Mouse (Mus musculus) spleen, adult 2 months (tissue): ENCODE results near the gene Cd8a. TPM values are rescaled to one million over a fixed set of nuclear protein-coding genes. Genes with fewer than 3 reads are reported as not detected.
A peak's percentile ranks its signal among the peaks of the same experiment; 100 is the strongest.

Source experiments
- DNase-seq, 2 experiments: peaks; one replicate each; pipeline versions ENCODE4 v3.0.0 to v3.0.0-alpha.2; 2012 to 2021; ENCODE audit warnings: low spot score in 2 of 2, low read depth in 1 of 2
- H3K27ac ChIP-seq: fragments of 200-500 bp; 2 replicates; pipeline ENCODE4 v1.5.1; 2012; ENCODE audit warnings: low read length, inconsistent platforms; ENCODE audit not compliant: insufficient read depth
- H3K27me3 ChIP-seq: fragments of 200-500 bp; 2 replicates; pipeline ENCODE4 v1.6.1; 2012; ENCODE audit warnings: mild to moderate bottlenecking, moderate library complexity, low read length, inconsistent platforms; ENCODE audit not compliant: control insufficient read depth, insufficient read depth
- H3K36me3 ChIP-seq: fragments of 200-500 bp; 2 replicates; pipeline ENCODE4 v1.6.1; 2012; ENCODE audit warnings: mild to moderate bottlenecking, low read length, inconsistent platforms; ENCODE audit not compliant: control insufficient read depth, insufficient read depth
- H3K4me1 ChIP-seq: fragments of 200-500 bp; 2 replicates; pipeline ENCODE4 v1.6.1; 2011; ENCODE audit warnings: inconsistent platforms; ENCODE audit not compliant: control insufficient read depth, insufficient read depth, insufficient read length
- H3K4me3 ChIP-seq: fragments of 200-500 bp; 2 replicates; pipeline ENCODE4 v1.5.1; 2011; ENCODE audit warnings: mild to moderate bottlenecking, inconsistent platforms; ENCODE audit not compliant: insufficient read depth, insufficient read length; ENCODE audit errors: extremely low read depth
- CTCF ChIP-seq: fragments of 200-500 bp; IDR thresholded peaks from 2 replicates; pipeline ENCODE4 v1.5.1; 2011; ENCODE audit warnings: mild to moderate bottlenecking, inconsistent platforms; ENCODE audit not compliant: insufficient read depth, insufficient read length, insufficient replicate concordance; ENCODE audit errors: extremely low read depth
- POLR2A ChIP-seq: fragments of 200-500 bp; IDR thresholded peaks from 2 replicates; pipeline ENCODE4 v1.6.1; 2011; ENCODE audit warnings: low read depth, low read length, inconsistent platforms
- WGBS: fragments of 180-500 bp; shearing (Covaris S2); methylation state at CpG from one replicate; pipeline ENCODE4 v1.1.7; 2018; 5-methylcytosine and 5-hydroxymethylcytosine counted together
- polyA plus RNA-seq: library from polyadenylated mRNA; depleted of rRNA; stranded (reverse); fragments of >200 nt; gene quantifications from 2 replicates; pipeline ENCODE4 v1.2.3, GENCODE M21; 2012

Gene Cd8a
- polyA plus RNA-seq, 1 experiment: 28.5 TPM

DNA sequence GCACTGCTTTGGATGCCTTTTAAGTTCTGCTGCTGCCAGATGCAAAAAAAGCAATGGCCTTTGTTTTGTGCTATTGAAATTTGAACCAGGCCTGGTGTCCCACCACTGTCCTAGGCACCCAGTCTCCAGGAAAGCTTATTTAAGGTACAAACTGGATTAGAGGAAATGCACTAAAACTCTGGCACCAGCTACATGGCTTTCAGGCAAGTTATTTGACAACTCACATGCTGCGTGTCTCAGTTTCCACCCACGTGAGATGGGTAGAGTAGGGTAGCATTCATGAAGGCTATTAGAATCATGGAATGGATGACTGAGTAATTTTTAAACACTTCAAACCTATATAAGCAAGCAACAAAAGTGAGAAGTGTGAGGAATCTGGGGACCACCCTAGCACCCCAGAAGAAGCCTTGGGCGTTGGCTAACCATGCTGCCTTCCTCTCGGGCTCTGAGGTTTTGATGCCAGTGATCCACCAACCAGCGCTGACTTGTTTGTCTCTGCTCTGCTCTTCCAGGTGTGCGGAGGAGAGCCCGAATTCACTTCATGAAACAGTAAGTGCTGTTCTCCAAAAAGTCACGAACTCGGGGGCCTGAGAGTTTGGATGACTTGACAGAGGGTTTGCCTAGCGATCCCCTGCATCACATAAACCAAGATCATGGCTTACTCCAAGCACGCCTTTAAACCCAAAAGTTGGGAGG lies 39.5 kb upstream of the Cd8a start:
- Histone ChIP-seq H3K4me1 (no peaks in the 10 kb centered on the region), H3K27ac (peak overlapping the region; percentile 36; the same call in 1 of the 2 replicates), H3K4me3 (no peak overlapping the region), H3K36me3 (no peaks in the 10 kb centered on the region), H3K27me3 (no peaks in the 10 kb centered on the region)
- 75% methylated on average over 11 of the region's 11 CpGs for WGBS
- no peak for DNase-seq
- TF ChIP-seq CTCF (no peak), POLR2A (no peak)

- TF ChIP-seq CTCF (no peak), POLR2A (no peak)
- no peak for DNase-seq
- H3K36me3 ChIP-seq: no peaks in the 10 kb centered on the region
- no peak overlapping the region for H3K4me3 ChIP-seq
- no peaks in the 10 kb centered on the region for H3K27me3 ChIP-seq
- 84% methylated on average over 8 of the region's 8 CpGs for WGBS
- no peaks in the 10 kb centered on the region for H3K4me1 ChIP-seq
- H3K27ac ChIP-seq: no peak overlapping the region
These were observed 35.6 kb upstream of the Cd8a start for GRCm38 (mm10) chr6:71337666-71338065.

GRCm38 (mm10) chr6:71338941-71339340 lies 34.3 kb upstream of the Cd8a start:
- whole genome bisulfite sequencing: 82% methylated on average over 3 of the region's 3 CpGs
- no peak overlapping the region for H3K4me3 ChIP-seq
- DNase-seq: no peak

DNA sequence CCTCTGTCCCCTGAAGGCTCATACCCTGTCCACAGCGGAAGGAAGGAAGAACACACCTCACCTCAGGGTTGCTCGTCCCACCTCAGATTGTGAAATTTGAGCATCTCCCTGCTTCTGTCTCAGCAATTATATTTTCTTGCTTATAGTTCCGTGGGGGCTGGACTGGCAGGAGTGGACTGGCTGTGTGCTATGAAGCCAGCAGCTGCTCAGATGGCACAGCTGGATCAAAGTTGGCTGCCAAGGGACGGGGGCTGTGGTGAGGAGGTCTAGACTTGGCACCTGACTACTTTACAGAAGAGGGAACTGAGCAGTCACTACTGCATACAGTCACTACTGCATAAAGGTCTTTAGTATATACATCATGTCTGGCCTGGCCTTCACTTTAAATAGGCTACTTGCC lies 33.9 kb upstream of the Cd8a start:
- Histone ChIP-seq H3K27me3 (no peaks in the 10 kb centered on the region), H3K36me3 (no peaks in the 10 kb centered on the region), H3K4me3 (no peak overlapping the region), H3K4me1 (no peaks in the 10 kb centered on the region), H3K27ac (peak overlapping the region; percentile 51; the same call in 1 of the 2 replicates)
- whole genome bisulfite sequencing: 69% methylated on average over 4 of the region's 4 CpGs
- TF ChIP-seq CTCF (no peak), POLR2A (no peak)
- DNase-seq: no peak

More at GRCm38 (mm10) chr6:71338941-71339340, 34.3 kb upstream of the Cd8a start:
- Histone ChIP-seq H3K27ac (peak overlapping the region; percentile 7), H3K27me3 (no peaks in the 10 kb centered on the region), H3K4me1 (no peaks in the 10 kb centered on the region), H3K36me3 (no peaks in the 10 kb centered on the region)
- TF ChIP-seq POLR2A: no peak
- no peak for TF ChIP-seq CTCF

DNA sequence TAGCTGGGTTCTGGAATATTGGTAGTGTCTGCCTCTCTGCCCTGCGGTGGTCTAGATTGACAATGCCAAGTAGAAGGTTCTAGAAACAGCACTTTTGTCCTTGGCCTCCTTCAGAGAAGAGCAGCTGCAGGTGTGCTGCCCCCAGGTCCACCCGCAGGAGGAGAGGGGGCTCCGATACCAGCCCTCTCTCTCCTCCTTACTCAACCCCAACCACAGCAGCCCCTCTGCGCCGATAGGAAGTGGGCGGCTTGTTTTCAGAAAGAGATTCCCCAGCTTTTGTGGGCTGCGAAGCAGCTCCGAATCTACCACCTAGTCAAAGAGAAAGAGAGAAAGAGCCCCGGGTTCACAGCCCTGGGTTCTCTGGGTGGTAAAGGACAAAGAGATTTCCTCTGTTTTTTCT lies 32.0 kb upstream of the Cd8a start:
- H3K4me1 ChIP-seq: no peaks in the 10 kb centered on the region
- peak overlapping the region; percentile 67 for H3K27ac ChIP-seq
- peak in 1 of 2 experiments; percentile 12 for DNase-seq
- TF ChIP-seq CTCF: no peak
- no peak for TF ChIP-seq POLR2A
- H3K4me3 ChIP-seq: no peak overlapping the region
- no peaks in the 10 kb centered on the region for H3K27me3 ChIP-seq
- 64% methylated on average over 9 of the region's 9 CpGs for WGBS
- H3K36me3 ChIP-seq: no peaks in the 10 kb centered on the region

GRCm38 (mm10) chr6:71348006-71348405 lies 25.2 kb upstream of the Cd8a start:
- TF ChIP-seq POLR2A (no peak), CTCF (no peak)
- Histone ChIP-seq H3K36me3 (no peaks in the 10 kb centered on the region), H3K27ac (no peak overlapping the region), H3K4me1 (no peaks in the 10 kb centered on the region), H3K27me3 (no peaks in the 10 kb centered on the region), H3K4me3 (no peak overlapping the region)
- no peak for DNase-seq
- WGBS: 94% methylated on average over 9 of the region's 9 CpGs

- Histone ChIP-seq H3K27me3 (no peaks in the 10 kb centered on the region), H3K4me3 (no peak overlapping the region), H3K27ac (no peak overlapping the region; the same call in 1 of the 2 replicates), H3K36me3 (no peaks in the 10 kb centered on the region), H3K4me1 (no peaks in the 10 kb centered on the region)
- DNase-seq: no peak
- WGBS: 88% methylated on average over 3 of the region's 3 CpGs
- no peak for TF ChIP-seq POLR2A
- TF ChIP-seq CTCF: no peak
These were observed 22.0 kb upstream of the Cd8a start for GRCm38 (mm10) chr6:71351201-71351600.
